Mouse (Mus musculus): ENCODE measurements around the gene Dctn5.

Gene Dctn5

GRCm38 (mm10) chr7:122160037-122160436, 27.2 kb downstream of the Dctn5 start:
- DNase-seq (ENCODE audit: low spot score), result no peak

- DNase-seq (ENCODE audit: low spot score), result no peak
Observed at GRCm38 (mm10) chr7:122163766-122164165, 30.9 kb downstream of the Dctn5 start.

- no peak for DNase-seq (ENCODE audit: low spot score)
Observed at GRCm38 (mm10) chr7:122167203-122167602, 34.4 kb downstream of the Dctn5 start.

- DNase-seq (ENCODE audit: low spot score), result no peak
Observed at GRCm38 (mm10) chr7:122170705-122171104, 37.9 kb downstream of the Dctn5 start.

GRCm38 (mm10) chr7:122171613-122172012, 38.8 kb downstream of the Dctn5 start:
- no peak for DNase-seq (ENCODE audit: low spot score)

- DNase-seq (ENCODE audit: low spot score), result no peak
Observed at GRCm38 (mm10) chr7:122180720-122181119, 47.9 kb downstream of the Dctn5 start.

- DNase-seq (ENCODE audit: low spot score), result no peak
Observed at GRCm38 (mm10) chr7:122184569-122184968, 51.7 kb downstream of the Dctn5 start.

- no peak for DNase-seq (ENCODE audit: low spot score)
Observed at GRCm38 (mm10) chr7:122186043-122186442, 53.2 kb downstream of the Dctn5 start, which contains the start of gene Ern2. Gene Ern2 (minus strand): TSS chr7:122186207.

- DNase-seq (ENCODE audit: low spot score), result peak; percentile 33
Observed at GRCm38 (mm10) chr7:122189484-122189883, 56.6 kb downstream of the Dctn5 start.

GRCm38 (mm10) chr7:122191097-122191496, 58.3 kb downstream of the Dctn5 start:
- no peak for DNase-seq (ENCODE audit: low spot score)

GRCm38 (mm10) chr7:122193919-122194318, 61.1 kb downstream of the Dctn5 start:
- no peak for DNase-seq (ENCODE audit: low spot score)

- no peak for DNase-seq (ENCODE audit: low spot score)
Observed at GRCm38 (mm10) chr7:122196771-122197170, 63.9 kb downstream of the Dctn5 start.

- DNase-seq (ENCODE audit: low spot score), result peak; percentile 42
Observed at GRCm38 (mm10) chr7:122197306-122197705, 64.5 kb downstream of the Dctn5 start.
